Mouse (Mus musculus) T-helper 17 cell (primary cell): Measurements from ENCODE around the gene Scgb1b24.

Experiments used
- in situ Hi-C, 2 experiments: fragments of 300-600 bp; cut with MboI, MseI; formaldehyde crosslinking; loops; 1 replicate in 1 of 2; 2 replicates in 1 of 2; pipeline ENCODE4 v1.15.1; 2025; ENCODE audit warnings: high pct_unique_total_duplicates in 2 of 2

The Scgb1b24 gene

GRCm38 (mm10) chr7:33743499-33743898 lies at the start of gene Scgb1b24:
TSS of gene Scgb1b24 (plus strand) at chr7:33743799.
- in situ Hi-C loops = no loop called here

GRCm38 (mm10) chr7:33739212-33739611 lies 4.4 kb upstream of the Scgb1b24 start, which contains the start of gene Scgb2b24:
TSS of gene Scgb2b24 (minus strand) at chr7:33739312.
- in situ Hi-C loops = no loop called here
